Mouse (Mus musculus): ENCODE measurements around the gene Rpl21. TPM values are rescaled to one million over a fixed set of nuclear protein-coding genes. Genes with fewer than 3 reads are reported as not detected.

Rpl21 gene
- polyA plus RNA-seq, 1 experiment: 45.4 TPM

GRCm38 (mm10) chr5:146794853-146795252, 37.8 kb upstream of the Rpl21 start, which contains the start of gene Usp12:
TSS of gene Usp12 (minus strand) at chr5:146795006.
- Histone ChIP-seq H3K4me3 (ENCODE audit: insufficient read depth, low read length) (peak within 1 kb of the TSS; percentile 89), H3K4me1 (ENCODE audit: control insufficient read depth, insufficient read depth, low read length) (peaks cover 20% of the 10 kb centered on the region), H3K27ac (ENCODE audit: insufficient read depth, low read depth, low read length) (peak within 1 kb of the TSS; percentile 55)
- no peak for TF ChIP-seq CTCF (IDR thresholded peaks at IDR 0.05; ENCODE audit: low read depth, low read length)
- no peak for TF ChIP-seq POLR2A (IDR thresholded peaks at IDR 0.05; ENCODE audit: borderline replicate concordance, low read depth, low read length)

DNA sequence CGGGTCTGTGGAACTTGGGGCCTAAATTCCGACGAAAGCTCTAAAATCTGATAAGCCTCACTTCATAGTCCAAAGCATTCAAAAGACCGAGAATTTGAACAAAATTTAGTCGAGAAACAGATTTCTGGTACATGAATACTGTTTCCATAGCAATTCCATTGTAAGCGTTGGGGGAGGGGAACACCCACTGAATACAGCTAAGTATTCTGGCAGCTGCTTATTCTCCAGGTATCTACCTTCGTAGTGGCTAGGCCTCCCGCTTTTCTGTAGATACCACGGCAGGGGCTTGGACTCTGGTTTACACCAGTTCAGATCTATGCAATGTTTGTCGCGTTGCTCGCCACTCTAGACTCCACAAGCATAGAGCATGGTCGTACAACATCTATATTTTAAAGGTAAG, 37.0 kb upstream of the Rpl21 start:
- Histone ChIP-seq H3K4me1 (ENCODE audit: control insufficient read depth, insufficient read depth, low read length) (peaks cover 20% of the 10 kb centered on the region), H3K27ac (ENCODE audit: insufficient read depth, low read depth, low read length) (no peak overlapping the region), H3K4me3 (ENCODE audit: insufficient read depth, low read length) (no peak overlapping the region)
- TF ChIP-seq CTCF (IDR thresholded peaks at IDR 0.05; ENCODE audit: low read depth, low read length): no peak
- TF ChIP-seq POLR2A (IDR thresholded peaks at IDR 0.05; ENCODE audit: borderline replicate concordance, low read depth, low read length): no peak

DNA sequence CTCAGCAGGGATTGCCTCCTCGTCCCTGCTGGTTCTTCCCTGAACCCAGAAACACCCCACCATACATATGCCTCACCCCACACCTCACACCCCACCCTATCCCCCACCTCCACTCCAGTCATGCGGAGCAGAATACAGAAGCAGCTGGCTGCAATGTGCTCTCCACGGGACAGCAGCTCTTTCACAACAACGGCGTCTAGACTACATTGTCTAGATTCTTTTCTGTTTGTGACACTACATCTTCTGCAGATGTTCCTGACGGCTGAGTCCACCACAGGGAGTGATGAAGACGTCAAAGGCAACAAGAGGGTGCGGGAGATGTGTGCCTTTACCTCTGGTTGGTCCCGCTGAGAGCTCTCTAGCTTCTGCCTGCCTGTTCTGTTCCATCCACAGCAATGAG, 34.7 kb upstream of the Rpl21 start:
- TF ChIP-seq CTCF (IDR thresholded peaks at IDR 0.05; ENCODE audit: low read depth, low read length) (no peak), POLR2A (IDR thresholded peaks at IDR 0.05; ENCODE audit: borderline replicate concordance, low read depth, low read length) (no peak)
- Histone ChIP-seq H3K4me3 (ENCODE audit: insufficient read depth, low read length) (no peak overlapping the region), H3K27ac (ENCODE audit: insufficient read depth, low read depth, low read length) (no peak overlapping the region), H3K4me1 (ENCODE audit: control insufficient read depth, insufficient read depth, low read length) (peaks cover 7% of the 10 kb centered on the region)

DNA sequence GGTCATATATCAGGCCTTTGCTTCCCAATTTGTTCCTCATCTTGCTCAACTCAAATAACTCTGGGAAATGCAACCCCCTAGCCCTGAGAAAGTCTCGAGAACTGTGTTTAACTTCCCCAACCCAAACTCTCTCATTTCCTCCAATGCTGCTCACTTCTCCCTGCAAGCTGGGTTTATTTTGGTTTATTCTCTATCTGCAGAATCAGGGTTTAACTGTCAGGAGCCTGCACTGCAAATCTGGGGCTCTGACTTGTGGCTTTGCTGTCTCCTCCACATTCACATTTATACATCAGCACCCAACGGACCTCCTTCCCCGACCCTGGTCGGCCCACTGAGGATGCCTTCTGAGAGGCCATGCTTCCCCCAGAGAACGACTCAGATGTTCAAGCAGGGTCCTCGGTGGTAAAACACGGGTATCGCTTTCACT, 26.7 kb upstream of the Rpl21 start:
- TF ChIP-seq POLR2A (IDR thresholded peaks at IDR 0.05; ENCODE audit: borderline replicate concordance, low read depth, low read length) (no peak), CTCF (IDR thresholded peaks at IDR 0.05; ENCODE audit: low read depth, low read length) (no peak)
- H3K27ac ChIP-seq (ENCODE audit: insufficient read depth, low read depth, low read length): peak overlapping the region; percentile 89
- peaks cover 22% of the 10 kb centered on the region for H3K4me1 ChIP-seq (ENCODE audit: control insufficient read depth, insufficient read depth, low read length)
- H3K4me3 ChIP-seq (ENCODE audit: insufficient read depth, low read length): peak overlapping the region; percentile 51

DNA sequence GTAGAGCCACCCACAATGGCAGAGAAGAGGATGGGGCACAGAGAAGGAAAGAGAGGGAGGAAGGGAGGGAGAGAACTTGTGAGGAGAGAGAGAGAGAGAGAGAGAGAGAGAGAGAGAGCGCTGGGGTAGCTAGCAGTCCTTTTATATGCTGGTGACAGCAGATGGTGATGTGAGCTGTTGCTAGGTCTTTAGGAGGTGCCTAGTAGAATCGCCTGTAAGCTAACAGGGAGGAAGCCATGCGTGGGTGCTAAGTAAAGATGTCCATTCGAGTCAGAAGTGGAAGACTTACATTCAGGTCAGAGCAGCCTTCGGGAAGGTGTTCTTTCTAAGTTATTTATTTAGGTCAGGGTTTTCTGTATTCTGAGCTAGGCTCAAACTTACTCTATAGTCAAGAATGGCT, 22.7 kb upstream of the Rpl21 start:
- Histone ChIP-seq H3K4me1 (ENCODE audit: control insufficient read depth, insufficient read depth, low read length) (peaks cover 14% of the 10 kb centered on the region), H3K4me3 (ENCODE audit: insufficient read depth, low read length) (no peak overlapping the region)

GRCm38 (mm10) chr5:146812866-146813265, 19.8 kb upstream of the Rpl21 start:
- Histone ChIP-seq H3K27ac (ENCODE audit: insufficient read depth, low read depth, low read length) (no peak overlapping the region), H3K4me3 (ENCODE audit: insufficient read depth, low read length) (no peak overlapping the region), H3K4me1 (ENCODE audit: control insufficient read depth, insufficient read depth, low read length) (no peaks in the 10 kb centered on the region)
- TF ChIP-seq POLR2A (IDR thresholded peaks at IDR 0.05; ENCODE audit: borderline replicate concordance, low read depth, low read length): no peak
- no peak for TF ChIP-seq CTCF (IDR thresholded peaks at IDR 0.05; ENCODE audit: low read depth, low read length)

More for the DNA sequence above, 22.7 kb upstream of the Rpl21 start:
- TF ChIP-seq POLR2A (IDR thresholded peaks at IDR 0.05; ENCODE audit: borderline replicate concordance, low read depth, low read length) (no peak), CTCF (IDR thresholded peaks at IDR 0.05; ENCODE audit: low read depth, low read length) (no peak)
- no peak overlapping the region for H3K27ac ChIP-seq (ENCODE audit: insufficient read depth, low read depth, low read length)

- no peak for TF ChIP-seq POLR2A (IDR thresholded peaks at IDR 0.05; ENCODE audit: borderline replicate concordance, low read depth, low read length)
- TF ChIP-seq CTCF (IDR thresholded peaks at IDR 0.05; ENCODE audit: low read depth, low read length): no peak
- Histone ChIP-seq H3K27ac (ENCODE audit: insufficient read depth, low read depth, low read length) (no peak overlapping the region), H3K4me1 (ENCODE audit: control insufficient read depth, insufficient read depth, low read length) (no peaks in the 10 kb centered on the region)
Observed at GRCm38 (mm10) chr5:146813421-146813820, 19.3 kb upstream of the Rpl21 start.

DNA sequence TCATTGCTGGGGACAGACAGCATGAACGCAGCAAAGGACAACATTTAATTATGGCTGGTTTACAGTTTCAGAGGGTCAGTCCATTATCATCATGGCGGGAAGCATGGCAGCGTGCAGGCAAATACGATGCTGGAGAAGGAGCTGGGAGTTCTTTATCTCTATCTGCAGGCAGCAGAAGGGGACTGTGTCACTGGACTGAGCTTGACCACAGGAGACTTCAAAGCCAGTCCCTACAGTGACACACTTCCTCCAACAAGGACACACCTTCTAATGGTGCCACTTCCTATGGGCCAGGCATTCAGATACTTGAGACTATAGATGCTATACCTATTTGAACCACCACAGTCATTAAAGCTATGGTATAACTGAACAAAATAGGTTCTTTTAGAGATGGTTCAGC, 17.3 kb upstream of the Rpl21 start:
- Histone ChIP-seq H3K4me1 (ENCODE audit: control insufficient read depth, insufficient read depth, low read length) (peaks cover 12% of the 10 kb centered on the region), H3K4me3 (ENCODE audit: insufficient read depth, low read length) (no peak overlapping the region), H3K27ac (ENCODE audit: insufficient read depth, low read depth, low read length) (no peak overlapping the region)
- TF ChIP-seq CTCF (IDR thresholded peaks at IDR 0.05; ENCODE audit: low read depth, low read length) (no peak), POLR2A (IDR thresholded peaks at IDR 0.05; ENCODE audit: borderline replicate concordance, low read depth, low read length) (no peak)

More at GRCm38 (mm10) chr5:146813421-146813820, 19.3 kb upstream of the Rpl21 start:
- H3K4me3 ChIP-seq (ENCODE audit: insufficient read depth, low read length): no peak overlapping the region

- TF ChIP-seq CTCF (IDR thresholded peaks at IDR 0.05; ENCODE audit: low read depth, low read length) (no peak), POLR2A (IDR thresholded peaks at IDR 0.05; ENCODE audit: borderline replicate concordance, low read depth, low read length) (no peak)
- H3K4me3 ChIP-seq (ENCODE audit: insufficient read depth, low read length): no peak overlapping the region
- no peak overlapping the region for H3K27ac ChIP-seq (ENCODE audit: insufficient read depth, low read depth, low read length)
- peaks cover 23% of the 10 kb centered on the region for H3K4me1 ChIP-seq (ENCODE audit: control insufficient read depth, insufficient read depth, low read length)
Observed at GRCm38 (mm10) chr5:146817583-146817982, 15.1 kb upstream of the Rpl21 start.

DNA sequence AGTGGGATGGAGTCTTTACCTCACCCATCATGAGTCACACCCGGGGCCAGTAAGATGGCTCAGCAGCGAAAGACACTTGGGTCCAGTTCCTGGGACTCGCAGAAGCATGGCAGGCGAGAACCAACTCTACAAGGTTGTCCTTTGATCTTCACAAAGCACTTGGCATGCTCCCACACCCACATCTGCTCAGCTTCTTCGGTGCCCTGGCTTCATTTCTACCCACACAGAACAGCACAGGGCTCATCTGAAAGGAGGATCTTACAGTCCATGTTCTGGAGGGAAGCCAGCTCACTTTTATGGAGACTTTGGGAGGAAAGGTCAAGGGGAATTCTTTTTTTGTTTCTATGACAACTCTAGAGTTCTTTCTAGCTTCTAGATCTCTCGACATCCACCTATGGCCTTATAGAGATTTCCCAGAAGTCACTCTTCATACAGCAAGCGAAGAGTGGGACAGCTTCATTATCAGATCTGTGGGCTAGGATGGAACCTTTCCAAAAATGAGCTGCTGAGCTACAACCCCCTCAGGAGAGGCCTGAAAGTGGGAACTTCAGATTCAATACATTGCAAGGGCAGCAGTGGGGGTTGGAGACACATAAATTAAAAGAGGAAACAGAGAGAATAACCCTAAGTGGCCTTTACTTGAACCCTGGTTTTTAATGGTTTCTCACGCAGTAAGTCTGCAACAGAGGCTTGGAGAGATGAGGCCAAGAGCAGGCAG, 13.6 kb upstream of the Rpl21 start:
- no peak overlapping the region for H3K4me3 ChIP-seq (ENCODE audit: insufficient read depth, low read length)
- peaks cover 23% of the 10 kb centered on the region for H3K4me1 ChIP-seq (ENCODE audit: control insufficient read depth, insufficient read depth, low read length)
- H3K27ac ChIP-seq (ENCODE audit: insufficient read depth, low read depth, low read length): peak overlapping the region; percentile 37
- TF ChIP-seq CTCF (IDR thresholded peaks at IDR 0.05; ENCODE audit: low read depth, low read length) (no peak), POLR2A (IDR thresholded peaks at IDR 0.05; ENCODE audit: borderline replicate concordance, low read depth, low read length) (no peak)

Data from bone marrow macrophage, adult 2 months (primary cell).